In genomic region chr7:82011534-82012401, GRCm38 (mm10) we compare ENCODE assay signal across 17 mouse cellular contexts. TPM values are rescaled to one million over a fixed set of nuclear protein-coding genes. Genes with fewer than 3 reads are reported as not detected.
DNase-seq lines count a peak whose midpoint lies in the region; ATAC-seq lines count a peak whose summit lies in the region.
"Had no signal": no experiment of that assay in that cellular context is flagged by ENCODE, and none has a peak within 500 bp of the region (broad histone marks: within the 10 kb centered on the region; RNA-seq: fewer than 3 reads in every experiment).

No protein-coding gene starts in this region.

- peak; percentile 86 for ATAC-seq in intestine, embryonic 15.5 days
- ATAC-seq in stomach, embryonic 14.5 days (ENCODE audit: insufficient number of reproducible peaks, insufficient read depth, low FRiP score, low read depth), result peak; percentile 38; the same call in 1 of the 2 replicates
- no peak for ATAC-seq in midbrain, embryonic 11.5 days (ENCODE audit: low FRiP score)
- ATAC-seq: forebrain, embryonic 13.5 days; lung, postnatal 0 days; midbrain, embryonic 15.5 days had no signal

- H3K4me1 ChIP-seq in heart, embryonic 10.5 days, result peaks cover 12% of the 10 kb centered on the region
- peaks cover 9% of the 10 kb centered on the region for H3K4me1 ChIP-seq in intestine, embryonic 15.5 days (replicated peaks)
- H3K4me1 ChIP-seq in stomach, embryonic 14.5 days (ENCODE audit: control insufficient read depth, insufficient read depth, low read length), result peaks cover 9% of the 10 kb centered on the region; the same call in 1 of the 2 replicates
- H3K4me1 ChIP-seq in midbrain, embryonic 11.5 days (ENCODE audit: control insufficient read depth, insufficient read depth, low read length), result no peaks in the 10 kb centered on the region
- H3K4me1 ChIP-seq: liver, embryonic 15.5 days had no signal

- peak overlapping the region; percentile 31 for H3K4me2 ChIP-seq in intestine, embryonic 15.5 days (replicated peaks)
- H3K4me2 ChIP-seq in stomach, embryonic 14.5 days (replicated peaks; ENCODE audit: low read depth, low read length), result peak overlapping the region; percentile 1; the same call in 1 of the 2 replicates
- no peak overlapping the region for H3K4me2 ChIP-seq in midbrain, embryonic 11.5 days
- H3K4me2 ChIP-seq: forebrain, embryonic 13.5 days; hindbrain, embryonic 15.5 days; liver, embryonic 15.5 days; midbrain, embryonic 15.5 days had no signal

- H3K9me3 ChIP-seq in heart, embryonic 10.5 days, result no peaks in the 10 kb centered on the region
- no peaks in the 10 kb centered on the region for H3K9me3 ChIP-seq in intestine, embryonic 15.5 days
- H3K9me3 ChIP-seq in stomach, embryonic 14.5 days (ENCODE audit: control insufficient read depth, low read depth, low read length), result no peaks in the 10 kb centered on the region
- H3K9me3 ChIP-seq in midbrain, embryonic 11.5 days (ENCODE audit: control insufficient read depth, low read length), result no peaks in the 10 kb centered on the region
- H3K9me3 ChIP-seq: forebrain, embryonic 13.5 days; hindbrain, embryonic 15.5 days; liver, embryonic 15.5 days; midbrain, embryonic 15.5 days had no signal

- H3K9ac ChIP-seq in intestine, embryonic 15.5 days, result no peak overlapping the region
- H3K9ac ChIP-seq in stomach, embryonic 14.5 days (replicated peaks; ENCODE audit: low read depth, low read length), result no peak overlapping the region
- no peak overlapping the region for H3K9ac ChIP-seq in midbrain, embryonic 11.5 days (ENCODE audit: low read length)
- H3K9ac ChIP-seq: forebrain, embryonic 13.5 days; hindbrain, embryonic 15.5 days; liver, embryonic 15.5 days; midbrain, embryonic 15.5 days had no signal

- DNase-seq in heart, embryonic 10.5 days (ENCODE audit: low spot score), result peak; percentile 76
- no peak for DNase-seq in heart, adult 9 months (ENCODE audit: low spot score in 2 of 2)
- peak; percentile 54 for DNase-seq in embryo, embryonic 10 days (ENCODE audit: low spot score)
- no peak for DNase-seq in midbrain, embryonic 11.5 days (ENCODE audit: low spot score, missing footprints)
- no peak for DNase-seq in frontal cortex, postnatal 10 days (ENCODE audit: low spot score in 2 of 2)
- DNase-seq in cerebellum, postnatal 10 days, result no peak
- DNase-seq: adrenal gland, adult 8-10 months; cerebellum, adult 11-12 months; heart, adult 2 months; kidney, adult 9 months had no signal

- WGBS in heart, embryonic 10.5 days, result 44% methylated on average over 19 of the region's 19 CpGs
- 27% methylated on average over 19 of the region's 19 CpGs for WGBS in intestine, embryonic 15.5 days
- WGBS in stomach, embryonic 14.5 days, result 15% methylated on average over 19 of the region's 19 CpGs
- 72% methylated on average over 19 of the region's 19 CpGs for WGBS in midbrain, embryonic 11.5 days

- no peaks in the 10 kb centered on the region for H3K36me3 ChIP-seq in heart, embryonic 10.5 days
- H3K36me3 ChIP-seq in intestine, embryonic 15.5 days, result no peaks in the 10 kb centered on the region
- H3K36me3 ChIP-seq in stomach, embryonic 14.5 days (ENCODE audit: control insufficient read depth, insufficient read depth, low read length), result no peaks in the 10 kb centered on the region
- H3K36me3 ChIP-seq in midbrain, embryonic 11.5 days (ENCODE audit: control insufficient read depth, insufficient read depth, low read length), result no peaks in the 10 kb centered on the region
- H3K36me3 ChIP-seq: hindbrain, embryonic 15.5 days; liver, embryonic 15.5 days; midbrain, embryonic 15.5 days had no signal

- H3K27ac ChIP-seq in heart, embryonic 10.5 days, result peak overlapping the region; percentile 52; the same call in 1 of the 2 replicates
- H3K27ac ChIP-seq in intestine, embryonic 15.5 days, result peak overlapping the region; percentile 27; the same call in 1 of the 2 replicates
- H3K27ac ChIP-seq in stomach, embryonic 14.5 days (ENCODE audit: low read length), result peak overlapping the region; percentile 75
- no peak overlapping the region for H3K27ac ChIP-seq in midbrain, embryonic 11.5 days (ENCODE audit: low read depth, low read length)
- H3K27ac ChIP-seq: forebrain, embryonic 13.5 days; heart, adult 2 months; hindbrain, embryonic 15.5 days; liver, embryonic 15.5 days; midbrain, embryonic 15.5 days had no signal

- H3K4me3 ChIP-seq in heart, embryonic 10.5 days, result peak overlapping the region; percentile 38
- H3K4me3 ChIP-seq in intestine, embryonic 15.5 days (replicated peaks), result no peak overlapping the region
- no peak overlapping the region for H3K4me3 ChIP-seq in stomach, embryonic 14.5 days (ENCODE audit: low read depth, low read length)
- H3K4me3 ChIP-seq in midbrain, embryonic 11.5 days (ENCODE audit: low read depth, low read length), result no peak overlapping the region
- H3K4me3 ChIP-seq: forebrain, embryonic 13.5 days; heart, adult 2 months; hindbrain, embryonic 15.5 days; liver, embryonic 15.5 days; midbrain, embryonic 15.5 days had no signal

- H3K27me3 ChIP-seq in heart, embryonic 10.5 days (ENCODE audit: insufficient read depth, poor library complexity, severe bottlenecking), result peaks cover 37% of the 10 kb centered on the region
- no peaks in the 10 kb centered on the region for H3K27me3 ChIP-seq in intestine, embryonic 15.5 days (replicated peaks)
- no peaks in the 10 kb centered on the region for H3K27me3 ChIP-seq in stomach, embryonic 14.5 days (ENCODE audit: control insufficient read depth, insufficient read depth, low read length)
- no peaks in the 10 kb centered on the region for H3K27me3 ChIP-seq in midbrain, embryonic 11.5 days (ENCODE audit: control insufficient read depth, insufficient read depth, low read length)

RNA-seq across cellular contexts. Expression of gene Bnc1, which starts 19.7 kb away (rescaled TPM):
- polyA plus RNA-seq in heart, embryonic 10.5 days (2016; fragmentation: Nextera tagmentation; extraction: Ambion mirVana), result 8.1 and 14.3 TPM in 2 replicates
- polyA plus RNA-seq in intestine, embryonic 15.5 days (2015; fragmentation: Nextera tagmentation; extraction: Ambion mirVana), result 2.8 and 3.7 TPM in 2 replicates
- 5.3 and 5.9 TPM in 2 replicates for polyA plus RNA-seq in stomach, embryonic 14.5 days (2014; fragmentation: Nextera tagmentation; extraction: Ambion mirVana)
- 0.32 and 0.44 TPM in 2 replicates for polyA plus RNA-seq in midbrain, embryonic 11.5 days (2014; fragmentation: Nextera tagmentation; extraction: Ambion mirVana)
- polyA plus RNA-seq: forebrain, embryonic 13.5 days had no signal

Comparison
In these comparisons a context has a peak if more than half of its experiments do, and no peak if none do; other contexts are left out.
1. DNase-seq: peak in heart, embryonic 10.5 days (single experiment) and embryo, embryonic 10 days (single experiment); none in heart, adult 9 months (0 of 2), midbrain, embryonic 11.5 days (single experiment), frontal cortex, postnatal 10 days (0 of 2) and cerebellum, postnatal 10 days (0 of 2).